Mouse (Mus musculus) C2C12 (cell line): ENCODE measurements around the gene Klhdc8a.

Source experiments
- CTCF ChIP-seq: IDR thresholded peaks from one replicate; pipeline ENCODE4 v1.5.1; 2011; ENCODE audit not compliant: control insufficient read depth, insufficient read depth, insufficient read length
- MAX ChIP-seq: IDR thresholded peaks from one replicate; pipeline ENCODE4 v1.6.1; 2011; ENCODE audit warnings: mild to moderate bottlenecking, control low read depth
- MYOD1 ChIP-seq: IDR thresholded peaks from one replicate; pipeline ENCODE4 v1.6.1; 2011; ENCODE audit warnings: low read depth; ENCODE audit not compliant: control insufficient read depth, insufficient read length
- USF1 ChIP-seq: IDR thresholded peaks from one replicate; pipeline ENCODE4 v1.6.1; 2011; ENCODE audit warnings: low read depth, mild to moderate bottlenecking, control low read depth, moderate library complexity

DNA sequence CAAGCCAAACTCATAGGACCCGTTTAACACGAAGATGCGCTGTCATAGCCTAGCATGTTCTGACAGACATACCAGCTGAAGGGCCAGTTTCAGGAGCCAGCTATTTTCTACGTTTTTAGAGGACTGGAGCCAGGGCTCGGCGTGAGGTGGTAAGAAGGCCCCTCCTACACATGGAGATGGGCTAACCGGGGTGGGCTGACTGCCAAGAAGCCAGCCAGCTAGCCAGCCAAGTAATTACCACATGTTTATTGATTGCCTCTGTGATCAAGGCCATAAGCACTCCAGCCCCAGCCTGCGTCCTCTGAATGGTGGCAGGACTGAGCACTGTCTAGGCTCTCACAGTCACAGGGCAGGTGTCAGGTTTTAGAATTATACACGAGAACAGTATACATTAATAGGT is 28.4 kb downstream of the Klhdc8a start:
- no peak for TF ChIP-seq CTCF
- TF ChIP-seq USF1 = no peak
- no peak for TF ChIP-seq MYOD1
- no peak for TF ChIP-seq MAX
